Mouse (Mus musculus): ENCODE results near the gene F11.

The F11 gene

GRCm38 (mm10) chr8:45261920-45262319 is at the start of gene F11:
F11 (minus strand) TSS chr8:45262031.
- DNase-seq (ENCODE audit: low spot score), result no peak

DNA sequence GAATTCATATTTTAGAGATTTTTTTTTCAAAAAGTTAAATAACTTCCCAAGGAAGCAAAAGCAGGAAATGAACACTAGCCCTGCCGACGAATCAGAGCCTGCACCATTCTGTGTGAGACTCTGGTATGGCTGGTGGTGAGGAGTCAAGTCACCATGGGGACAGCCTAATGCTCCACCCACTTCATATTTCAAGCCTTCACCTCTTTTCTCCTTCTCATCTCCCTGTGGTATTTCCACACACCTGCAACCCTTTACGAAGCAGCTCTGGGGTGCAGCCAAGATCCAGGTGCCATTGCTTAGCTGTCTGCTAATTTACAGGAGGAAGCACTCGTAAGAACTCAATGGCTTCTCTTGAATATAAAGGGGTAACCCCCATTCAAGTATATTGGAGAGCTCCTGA is 49.1 kb upstream of the F11 start:
- DNase-seq (ENCODE audit: low spot score), result no peak

DNA sequence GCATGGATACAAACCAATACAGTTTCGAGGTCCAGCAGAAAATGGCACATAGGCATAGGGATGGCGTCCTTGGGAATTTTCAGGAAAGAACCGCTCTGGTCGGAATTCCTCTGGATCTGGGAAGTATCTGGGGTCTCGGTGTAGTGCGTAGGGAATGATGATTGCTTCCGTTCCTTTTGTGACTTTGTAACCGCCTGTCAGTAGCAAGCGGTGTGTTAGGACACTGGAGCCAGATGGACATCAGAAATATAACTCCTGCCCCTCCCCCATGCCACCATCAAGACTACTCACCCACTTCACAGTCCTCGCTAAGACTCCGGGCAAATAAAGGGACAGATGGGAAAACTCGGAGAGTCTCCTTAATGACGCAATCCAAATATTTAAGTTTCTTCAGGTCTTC is 46.5 kb upstream of the F11 start, which contains the start of gene Gm45753:
TSS of gene Gm45753 (minus strand) at position 101 of the 400 bp plus-strand sequence.
- no peak for DNase-seq (ENCODE audit: low spot score)

DNA sequence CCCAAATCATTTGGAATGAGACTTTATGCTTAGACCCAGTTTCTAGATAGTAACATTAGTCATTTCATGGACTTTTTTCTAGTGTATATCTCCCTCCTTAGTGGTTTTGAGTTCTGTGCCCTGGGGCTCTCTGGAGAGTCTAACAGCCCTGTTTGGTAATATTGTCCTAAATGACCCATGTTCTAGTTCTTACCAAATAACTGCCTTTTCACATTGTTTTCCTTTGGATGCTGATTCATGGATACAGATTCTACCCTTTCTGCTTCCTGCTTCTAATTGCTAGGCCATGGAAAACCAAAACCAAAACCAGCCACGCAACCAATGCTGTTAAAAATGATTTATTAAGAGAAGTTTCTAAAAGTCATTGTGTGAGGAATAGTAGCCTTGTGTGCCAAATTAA is 43.6 kb upstream of the F11 start:
- no peak for DNase-seq (ENCODE audit: low spot score)

- DNase-seq (ENCODE audit: low spot score), result no peak
Measured at GRCm38 (mm10) chr8:45304354-45304753, 42.5 kb upstream of the F11 start.

GRCm38 (mm10) chr8:45302390-45302789 is 40.6 kb upstream of the F11 start:
- no peak for DNase-seq (ENCODE audit: low spot score)

GRCm38 (mm10) chr8:45295276-45295675 is 33.4 kb upstream of the F11 start:
- no peak for DNase-seq (ENCODE audit: low spot score)

- DNase-seq (ENCODE audit: low spot score), result no peak
Measured at GRCm38 (mm10) chr8:45294687-45295086, 32.9 kb upstream of the F11 start, which contains the start of gene Klkb1. Klkb1 (minus strand) TSS chr8:45294859.

DNA sequence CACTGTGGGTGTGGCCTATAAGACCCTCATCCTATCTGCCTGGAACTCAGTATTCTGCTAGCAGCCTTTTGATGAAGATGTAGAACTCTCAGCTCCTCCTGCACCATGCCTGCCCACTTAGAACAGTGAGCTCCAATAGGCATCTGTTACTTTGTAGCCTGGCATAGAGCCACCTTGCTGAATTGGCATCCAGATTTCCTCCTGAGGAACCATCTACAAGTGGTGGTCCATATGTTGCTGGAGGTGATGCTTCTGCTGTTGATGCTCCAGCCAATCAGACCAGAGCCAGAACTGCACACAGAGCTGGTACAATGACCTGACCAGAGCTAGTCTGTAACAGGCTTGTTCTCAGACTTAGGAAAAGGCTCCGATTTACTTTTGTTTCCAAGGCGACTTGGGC is 30.0 kb upstream of the F11 start:
- no peak for DNase-seq (ENCODE audit: low spot score)

- DNase-seq (ENCODE audit: low spot score), result no peak
Measured at GRCm38 (mm10) chr8:45281630-45282029, 19.8 kb upstream of the F11 start.

- no peak for DNase-seq (ENCODE audit: low spot score)
Measured at GRCm38 (mm10) chr8:45277453-45277852, 15.6 kb upstream of the F11 start.

DNA sequence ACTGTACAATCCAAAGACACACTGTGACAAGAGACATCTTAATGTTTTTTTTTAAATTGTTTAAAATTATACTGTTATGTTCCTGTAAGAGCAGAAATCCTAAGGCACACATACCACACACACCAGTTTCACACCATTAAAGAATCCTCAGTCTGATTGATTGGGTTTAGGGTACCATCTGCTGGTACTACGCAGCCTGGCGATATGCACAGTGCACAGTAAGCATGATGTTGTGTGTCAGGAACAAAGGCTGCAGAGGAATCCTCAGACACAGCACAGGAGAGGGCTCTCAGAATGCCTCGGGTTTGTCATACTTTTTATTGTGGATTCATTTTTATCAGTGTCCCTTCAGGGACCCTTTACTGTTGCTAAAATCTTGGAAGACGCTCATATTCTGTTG is 12.5 kb upstream of the F11 start:
- no peak for DNase-seq (ENCODE audit: low spot score)

GRCm38 (mm10) chr8:45269056-45269455 is 7.2 kb upstream of the F11 start:
- no peak for DNase-seq (ENCODE audit: low spot score)

DNA sequence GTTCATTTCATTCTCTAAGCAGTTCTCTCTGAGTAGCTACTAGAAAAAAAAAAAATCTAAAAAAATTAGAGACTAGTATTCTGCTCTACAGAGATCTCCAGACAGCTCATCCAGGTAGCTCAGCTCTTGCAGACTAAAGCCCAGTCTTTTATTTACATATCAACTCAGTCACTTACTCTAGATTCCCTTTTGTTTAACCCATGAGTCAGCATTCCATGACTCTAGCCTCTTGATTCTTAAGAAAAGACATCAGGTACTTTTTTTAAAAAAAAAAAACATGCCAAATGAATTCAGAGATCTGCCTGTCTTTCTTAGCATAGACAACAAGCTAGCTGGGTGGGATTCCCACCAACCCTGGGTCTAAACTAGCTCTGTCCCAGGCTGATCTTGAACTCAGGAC is 6.7 kb upstream of the F11 start:
- no peak for DNase-seq (ENCODE audit: low spot score)

- no peak for DNase-seq (ENCODE audit: low spot score)
Measured at GRCm38 (mm10) chr8:45267611-45268391, 6.0 kb upstream of the F11 start.

DNA sequence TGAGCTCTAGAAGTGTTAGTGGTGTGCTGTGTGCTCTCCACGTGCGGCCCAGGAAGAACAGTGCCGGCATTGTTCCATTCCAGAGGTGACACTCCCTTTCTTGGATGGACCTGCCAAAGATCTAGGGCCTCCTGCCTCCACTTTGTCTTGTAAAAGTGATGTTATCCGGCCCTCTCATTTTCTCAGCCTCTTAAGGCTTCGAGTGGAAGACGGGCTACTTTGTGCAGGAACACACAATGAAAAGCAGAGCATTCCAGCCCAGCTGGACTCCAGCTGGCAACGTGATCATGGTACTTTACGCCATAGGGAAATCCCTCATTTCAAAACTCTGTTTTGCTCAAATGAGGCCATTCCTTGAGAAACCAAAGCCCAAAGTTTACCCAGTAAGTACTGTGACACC is 5.2 kb upstream of the F11 start:
- DNase-seq (ENCODE audit: low spot score), result no peak

- no peak for DNase-seq (ENCODE audit: low spot score)
Measured at GRCm38 (mm10) chr8:45264918-45265317, 3.1 kb upstream of the F11 start.

GRCm38 (mm10) chr8:45262851-45263250 is 1.0 kb upstream of the F11 start:
- no peak for DNase-seq (ENCODE audit: low spot score)

GRCm38 (mm10) chr8:45258421-45258820 is 3.4 kb downstream of the F11 start:
- no peak for DNase-seq (ENCODE audit: low spot score)

- no peak for DNase-seq (ENCODE audit: low spot score)
Measured at GRCm38 (mm10) chr8:45255040-45255439, 6.8 kb downstream of the F11 start.

DNA sequence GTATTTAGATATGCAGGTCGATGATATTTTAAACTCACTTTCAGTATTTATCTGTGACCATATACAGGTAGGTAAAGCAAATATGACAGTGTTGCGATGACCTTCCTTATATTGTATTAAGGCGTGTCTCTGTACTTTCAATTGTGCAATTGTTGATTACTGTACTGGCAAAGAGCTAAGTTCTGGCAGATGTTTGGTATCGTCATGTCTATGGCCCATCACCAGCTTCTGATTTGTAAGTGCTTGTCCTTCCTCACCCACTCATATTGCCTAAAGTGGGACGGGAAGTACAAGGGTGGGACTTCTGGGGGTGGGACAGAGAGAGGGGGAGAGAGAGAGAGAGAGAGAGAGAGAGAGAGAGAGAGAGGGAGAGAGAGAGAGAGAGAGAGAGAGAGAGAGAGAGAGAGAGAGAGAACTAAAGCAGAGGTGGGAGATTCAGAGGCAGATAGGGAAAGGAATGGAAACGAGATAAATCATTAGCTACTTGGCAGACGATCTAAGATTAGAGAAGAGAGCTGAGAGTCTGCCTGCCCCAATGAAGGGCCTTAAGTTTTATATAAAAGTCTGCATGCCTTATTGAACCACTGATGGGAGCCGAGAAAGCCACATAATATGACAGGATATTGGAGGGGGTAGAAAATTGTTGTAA is 7.5 kb downstream of the F11 start:
- DNase-seq (ENCODE audit: low spot score), result no peak

- no peak for DNase-seq (ENCODE audit: low spot score)
Measured at GRCm38 (mm10) chr8:45253586-45253985, 8.2 kb downstream of the F11 start.

- no peak for DNase-seq (ENCODE audit: low spot score)
Measured at GRCm38 (mm10) chr8:45253111-45253510, 8.7 kb downstream of the F11 start.

DNA sequence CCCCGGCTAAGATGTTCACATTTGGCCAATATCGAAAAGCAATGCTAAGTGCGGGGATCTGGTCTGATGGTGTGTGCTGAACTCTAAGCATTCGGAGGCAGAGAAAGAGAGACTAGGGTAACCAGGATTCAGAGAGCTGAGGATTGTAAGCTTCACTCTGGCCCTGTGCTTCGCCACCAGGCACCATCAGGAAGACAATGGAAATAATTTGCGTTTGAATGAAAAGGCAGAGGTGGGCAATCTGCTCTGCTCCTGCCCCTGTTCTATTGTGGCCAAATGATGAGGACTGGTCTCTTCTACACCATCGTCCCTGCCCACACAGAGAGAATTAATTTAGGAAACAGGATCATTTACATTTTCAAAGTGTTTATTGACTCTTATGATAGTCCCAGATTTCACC is 15.5 kb downstream of the F11 start:
- DNase-seq (ENCODE audit: low spot score), result no peak

All from urinary bladder, postnatal 25 days (tissue).